Mouse (Mus musculus): ENCODE results near the gene Rnf215. TPM values are rescaled to one million over a fixed set of nuclear protein-coding genes. Genes with fewer than 3 reads are reported as not detected.

Gene Rnf215
- polyA plus RNA-seq, 1 experiment = 13.6 TPM

GRCm38 (mm10) chr11:4153694-4154093 is 18.7 kb downstream of the Rnf215 start:
- Histone ChIP-seq H3K36me3 (ENCODE audit: control insufficient read depth, insufficient read depth) (no peaks in the 10 kb centered on the region), H3K79me2 (ENCODE audit: control insufficient read depth, insufficient read depth) (no peaks in the 10 kb centered on the region), H3ac (ENCODE audit: control insufficient read depth, insufficient read length, low read depth) (no peak overlapping the region), H3K27me3 (ENCODE audit: control insufficient read depth, insufficient read depth, insufficient read length) (no peaks in the 10 kb centered on the region), H3K4me3 (ENCODE audit: insufficient read depth, poor library complexity, severe bottlenecking) (no peak overlapping the region), H3K79me3 (ENCODE audit: low read depth) (no peaks in the 10 kb centered on the region)
- TF ChIP-seq CEBPB (IDR thresholded peaks at IDR 0.05; ENCODE audit: low read depth) (no peak), MYOG (IDR thresholded peaks at IDR 0.05; ENCODE audit: control insufficient read depth, extremely low read depth, insufficient read length) (no peak), MYOD1 (IDR thresholded peaks at IDR 0.05; ENCODE audit: control insufficient read depth, insufficient read length, low read depth) (no peak), FOSL1 (IDR thresholded peaks at IDR 0.05; ENCODE audit: insufficient read depth, low read length, poor library complexity, severe bottlenecking) (no peak), MAX (IDR thresholded peaks at IDR 0.05) (no peak), CTCF (IDR thresholded peaks at IDR 0.05; ENCODE audit: control insufficient read depth, insufficient read depth, insufficient read length) (no peak), USF1 (IDR thresholded peaks at IDR 0.05; ENCODE audit: low read depth) (no peak)

- TF ChIP-seq FOSL1 (IDR thresholded peaks at IDR 0.05; ENCODE audit: insufficient read depth, low read length, poor library complexity, severe bottlenecking) = no peak
- no peak for TF ChIP-seq CTCF (IDR thresholded peaks at IDR 0.05; ENCODE audit: control insufficient read depth, insufficient read depth, insufficient read length)
- TF ChIP-seq CEBPB (IDR thresholded peaks at IDR 0.05; ENCODE audit: low read depth) = no peak
- peaks cover 3% of the 10 kb centered on the region for H3K79me3 ChIP-seq (ENCODE audit: low read depth)
- H3K4me3 ChIP-seq (ENCODE audit: insufficient read depth, poor library complexity, severe bottlenecking) = no peak overlapping the region
- H3K79me2 ChIP-seq (ENCODE audit: control insufficient read depth, insufficient read depth) = peaks cover 17% of the 10 kb centered on the region
- no peak overlapping the region for H3ac ChIP-seq (ENCODE audit: control insufficient read depth, insufficient read length, low read depth)
- no peaks in the 10 kb centered on the region for H3K36me3 ChIP-seq (ENCODE audit: control insufficient read depth, insufficient read depth)
- H3K27me3 ChIP-seq (ENCODE audit: control insufficient read depth, insufficient read depth, insufficient read length) = no peaks in the 10 kb centered on the region
These were observed 20.6 kb downstream of the Rnf215 start for GRCm38 (mm10) chr11:4155641-4156040.

GRCm38 (mm10) chr11:4158676-4159075 is 23.7 kb downstream of the Rnf215 start:
- H3K79me2 ChIP-seq (ENCODE audit: control insufficient read depth, insufficient read depth) = peaks cover 47% of the 10 kb centered on the region
- no peaks in the 10 kb centered on the region for H3K27me3 ChIP-seq (ENCODE audit: control insufficient read depth, insufficient read depth, insufficient read length)
- no peak overlapping the region for H3K4me3 ChIP-seq (ENCODE audit: insufficient read depth, poor library complexity, severe bottlenecking)
- no peak for TF ChIP-seq CTCF (IDR thresholded peaks at IDR 0.05; ENCODE audit: control insufficient read depth, insufficient read depth, insufficient read length)
- H3K79me3 ChIP-seq (ENCODE audit: low read depth) = peaks cover 31% of the 10 kb centered on the region
- H3ac ChIP-seq (ENCODE audit: control insufficient read depth, insufficient read length, low read depth) = no peak overlapping the region
- H3K36me3 ChIP-seq (ENCODE audit: control insufficient read depth, insufficient read depth) = peaks cover 28% of the 10 kb centered on the region

GRCm38 (mm10) chr11:4159808-4160708 is 25.1 kb downstream of the Rnf215 start, which contains the start of the genes Ccdc157 and Sf3a1:
Ccdc157 (minus strand) TSS chr11:4160293.
Sf3a1 (plus strand) TSS chr11:4160350.
- TF ChIP-seq MYOD1 (IDR thresholded peaks at IDR 0.05; ENCODE audit: control insufficient read depth, insufficient read length, low read depth) = no peak
- no peak for TF ChIP-seq CEBPB (IDR thresholded peaks at IDR 0.05; ENCODE audit: low read depth)
- peak; percentile 66 for TF ChIP-seq MAX (IDR thresholded peaks at IDR 0.05)
- peaks cover 45% of the 10 kb centered on the region for H3K79me3 ChIP-seq (ENCODE audit: low read depth)
- H3ac ChIP-seq (ENCODE audit: control insufficient read depth, insufficient read length, low read depth) = peak within 1 kb of the TSS; percentile 96
- no peaks in the 10 kb centered on the region for H3K27me3 ChIP-seq (ENCODE audit: control insufficient read depth, insufficient read depth, insufficient read length)
- H3K4me3 ChIP-seq (ENCODE audit: insufficient read depth, poor library complexity, severe bottlenecking) = peak within 1 kb of the TSS; percentile 94
- H3K36me3 ChIP-seq (ENCODE audit: control insufficient read depth, insufficient read depth) = peaks cover 42% of the 10 kb centered on the region
- H3K79me2 ChIP-seq (ENCODE audit: control insufficient read depth, insufficient read depth) = peaks cover 61% of the 10 kb centered on the region

- Histone ChIP-seq H3K27me3 (ENCODE audit: control insufficient read depth, insufficient read depth, insufficient read length) (no peaks in the 10 kb centered on the region), H3K4me3 (ENCODE audit: insufficient read depth, poor library complexity, severe bottlenecking) (peak overlapping the region; percentile 94), H3K79me2 (ENCODE audit: control insufficient read depth, insufficient read depth) (peaks cover 70% of the 10 kb centered on the region), H3ac (ENCODE audit: control insufficient read depth, insufficient read length, low read depth) (peak overlapping the region; percentile 96), H3K36me3 (ENCODE audit: control insufficient read depth, insufficient read depth) (peaks cover 50% of the 10 kb centered on the region), H3K79me3 (ENCODE audit: low read depth) (peaks cover 48% of the 10 kb centered on the region)
- TF ChIP-seq USF1 (IDR thresholded peaks at IDR 0.05; ENCODE audit: low read depth) (no peak), CTCF (IDR thresholded peaks at IDR 0.05; ENCODE audit: control insufficient read depth, insufficient read depth, insufficient read length) (no peak), CEBPB (IDR thresholded peaks at IDR 0.05; ENCODE audit: low read depth) (no peak), MYOG (IDR thresholded peaks at IDR 0.05; ENCODE audit: control insufficient read depth, extremely low read depth, insufficient read length) (no peak), MAX (IDR thresholded peaks at IDR 0.05) (no peak), FOSL1 (IDR thresholded peaks at IDR 0.05; ENCODE audit: insufficient read depth, low read length, poor library complexity, severe bottlenecking) (no peak), MYOD1 (IDR thresholded peaks at IDR 0.05; ENCODE audit: control insufficient read depth, insufficient read length, low read depth) (no peak)
These were observed 25.9 kb downstream of the Rnf215 start for GRCm38 (mm10) chr11:4160758-4161480.

GRCm38 (mm10) chr11:4164701-4165100 is 29.7 kb downstream of the Rnf215 start:
- Histone ChIP-seq H3K79me2 (ENCODE audit: control insufficient read depth, insufficient read depth) (peaks cover 97% of the 10 kb centered on the region), H3ac (ENCODE audit: control insufficient read depth, insufficient read length, low read depth) (peak overlapping the region; percentile 21), H3K4me3 (ENCODE audit: insufficient read depth, poor library complexity, severe bottlenecking) (no peak overlapping the region), H3K36me3 (ENCODE audit: control insufficient read depth, insufficient read depth) (peaks cover 88% of the 10 kb centered on the region), H3K27me3 (ENCODE audit: control insufficient read depth, insufficient read depth, insufficient read length) (no peaks in the 10 kb centered on the region), H3K79me3 (ENCODE audit: low read depth) (peaks cover 53% of the 10 kb centered on the region)
- TF ChIP-seq CEBPB (IDR thresholded peaks at IDR 0.05; ENCODE audit: low read depth) = no peak
- TF ChIP-seq MYOD1 (IDR thresholded peaks at IDR 0.05; ENCODE audit: control insufficient read depth, insufficient read length, low read depth) = no peak
- no peak for TF ChIP-seq MYOG (IDR thresholded peaks at IDR 0.05; ENCODE audit: control insufficient read depth, extremely low read depth, insufficient read length)
- TF ChIP-seq USF1 (IDR thresholded peaks at IDR 0.05; ENCODE audit: low read depth) = no peak
- TF ChIP-seq CTCF (IDR thresholded peaks at IDR 0.05; ENCODE audit: control insufficient read depth, insufficient read depth, insufficient read length) = no peak
- TF ChIP-seq FOSL1 (IDR thresholded peaks at IDR 0.05; ENCODE audit: insufficient read depth, low read length, poor library complexity, severe bottlenecking) = no peak
- no peak for TF ChIP-seq MAX (IDR thresholded peaks at IDR 0.05)

Measured in C2C12 (cell line).